Mouse (Mus musculus): ENCODE measurements around the gene Gramd1b.

The Gramd1b gene

DNA sequence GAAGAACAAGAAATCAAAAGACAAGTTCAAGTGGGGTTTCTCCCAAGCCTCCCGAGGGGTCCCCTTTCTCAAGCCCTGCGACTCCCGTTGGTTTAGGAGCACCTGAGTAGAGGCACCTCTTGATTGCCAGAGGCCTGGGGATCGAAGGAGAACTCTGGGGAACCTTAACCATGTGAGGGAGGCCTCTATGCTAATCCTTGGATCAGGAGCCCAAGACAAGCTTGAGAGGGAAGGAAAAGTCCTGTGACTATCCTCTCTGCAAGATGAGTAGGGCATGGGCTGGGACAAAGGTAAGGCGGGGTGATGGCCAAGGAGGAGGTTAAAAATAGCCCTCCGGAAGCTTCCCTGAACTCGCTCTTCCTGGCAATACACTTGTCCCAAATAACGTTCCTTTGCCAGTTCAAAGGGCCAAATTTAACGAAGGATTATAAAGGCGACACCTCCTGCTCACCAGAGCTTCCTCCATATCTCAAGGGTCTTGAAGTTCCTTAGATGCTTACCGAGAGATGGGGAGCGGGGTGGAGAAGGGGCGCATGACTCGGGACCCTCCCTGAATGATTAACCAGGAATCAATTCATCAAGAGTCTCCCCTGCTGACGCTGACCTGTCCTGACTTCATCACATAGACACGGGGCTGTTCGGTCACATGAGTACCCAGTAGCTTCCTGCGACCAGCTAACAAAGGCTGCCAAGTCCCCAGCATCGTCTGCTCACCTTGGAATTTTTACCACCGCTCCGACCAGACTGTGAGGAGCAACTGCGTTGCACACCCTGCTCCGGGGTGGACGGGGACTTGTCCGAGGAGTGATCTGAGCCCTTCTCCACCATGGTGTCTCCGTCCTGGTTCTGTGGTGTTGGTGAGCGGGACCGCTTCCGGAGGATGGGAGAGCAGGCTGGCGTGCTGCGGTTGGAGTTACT, 198.2 kb downstream of the Gramd1b start:
- DNase-seq, result peak; percentile 64 to 76

DNA sequence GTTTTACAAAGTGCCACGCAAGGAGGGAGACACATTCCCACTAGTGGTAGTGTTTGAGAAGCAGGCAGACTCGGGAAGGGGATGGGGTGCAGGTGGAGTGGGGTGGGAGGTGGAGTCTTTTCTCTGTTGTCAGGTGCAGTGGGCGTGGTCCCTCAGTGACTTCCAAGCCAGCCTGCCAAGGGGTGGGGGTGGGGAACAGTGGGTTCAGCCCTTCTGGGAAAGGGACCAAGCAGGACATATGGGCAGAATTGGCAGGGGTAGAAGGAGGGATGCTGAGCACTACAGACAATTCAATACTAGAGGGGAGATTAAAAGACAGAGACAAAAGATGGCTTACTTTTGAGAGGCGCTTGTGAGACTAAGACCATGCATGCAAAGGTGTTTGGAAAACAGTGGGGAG, 198.9 kb downstream of the Gramd1b start:
- DNase-seq, result peak; percentile 98

DNA sequence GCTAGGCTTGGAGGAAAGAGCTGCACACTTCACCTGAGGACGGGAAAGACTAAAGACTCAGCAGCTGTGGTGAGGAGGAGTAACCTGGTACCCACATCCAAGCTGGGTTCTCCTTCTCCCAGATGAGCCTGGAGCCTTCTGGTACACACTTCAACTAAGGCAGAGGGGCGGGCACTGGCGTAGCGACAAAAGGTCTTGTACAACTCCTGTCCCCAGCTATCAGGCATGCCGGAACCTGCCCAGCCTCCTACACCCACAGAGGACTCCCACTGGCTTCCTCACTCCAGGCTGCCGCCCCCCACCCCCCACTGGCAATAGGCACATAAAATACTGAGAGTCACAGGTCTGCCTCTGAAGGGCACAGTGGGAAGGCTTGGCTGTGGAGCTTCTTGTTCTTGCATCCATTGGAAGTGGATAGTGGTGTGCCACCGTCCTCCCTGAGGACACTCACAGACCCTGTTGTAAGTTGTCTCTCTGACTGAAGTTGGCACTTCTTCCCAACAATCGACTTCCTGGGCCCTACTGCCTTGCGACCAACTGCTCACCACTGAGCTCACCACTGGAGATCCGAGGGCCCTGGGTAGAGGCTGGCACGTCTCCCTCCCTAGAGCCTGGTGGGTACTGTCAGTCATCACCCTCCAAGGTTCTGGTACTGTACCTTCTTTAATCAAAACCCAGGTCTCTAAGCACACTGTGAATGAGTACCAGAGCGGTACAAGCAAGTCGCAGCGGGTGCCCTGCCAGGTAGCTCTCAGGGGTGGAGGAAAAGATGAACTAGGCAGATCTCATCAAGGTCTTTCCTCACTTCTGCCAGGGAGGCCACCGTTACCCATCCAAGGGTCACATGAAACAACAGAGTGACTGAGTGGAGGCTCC, 199.5 kb downstream of the Gramd1b start:
- DNase-seq, result peak; percentile 58 to 59

DNA sequence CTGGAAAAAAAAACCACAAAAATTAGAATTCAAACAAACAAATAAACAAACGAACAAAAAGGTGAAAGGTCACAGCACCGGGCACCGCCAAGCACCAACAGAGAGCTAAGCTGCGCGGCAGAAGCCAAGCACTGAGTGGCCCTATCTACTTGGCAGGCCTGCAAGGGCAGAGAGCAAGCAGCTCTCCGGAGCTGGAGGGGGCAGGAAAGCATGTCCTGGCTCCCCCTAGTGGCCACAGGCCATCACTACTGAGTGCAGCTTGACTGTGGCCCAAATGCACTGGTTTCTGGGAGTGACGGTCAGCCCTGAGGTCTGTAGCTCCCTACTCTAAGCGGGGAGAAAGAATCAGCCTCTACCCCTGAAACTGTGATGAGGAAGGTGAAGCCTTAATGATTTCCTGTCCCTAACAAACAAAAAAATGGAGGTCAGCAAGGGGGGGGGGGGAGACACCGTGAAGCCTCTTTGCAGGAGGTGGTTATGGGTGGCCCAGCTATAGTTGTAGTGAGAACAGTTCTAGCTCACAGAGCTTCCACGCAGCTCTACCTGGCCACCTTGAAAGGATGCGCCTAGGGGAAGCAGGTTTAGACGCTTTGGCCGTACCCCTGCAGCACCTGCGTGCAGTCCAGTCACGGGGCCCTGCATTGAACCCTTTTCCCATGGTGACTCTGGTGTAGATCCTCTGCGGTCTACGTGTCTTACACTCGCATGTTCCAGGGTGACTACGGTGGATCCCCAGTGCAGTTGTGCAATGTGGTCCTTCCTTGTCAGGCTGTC, 200.4 kb downstream of the Gramd1b start:
- DNase-seq, result peak; percentile 98

DNA sequence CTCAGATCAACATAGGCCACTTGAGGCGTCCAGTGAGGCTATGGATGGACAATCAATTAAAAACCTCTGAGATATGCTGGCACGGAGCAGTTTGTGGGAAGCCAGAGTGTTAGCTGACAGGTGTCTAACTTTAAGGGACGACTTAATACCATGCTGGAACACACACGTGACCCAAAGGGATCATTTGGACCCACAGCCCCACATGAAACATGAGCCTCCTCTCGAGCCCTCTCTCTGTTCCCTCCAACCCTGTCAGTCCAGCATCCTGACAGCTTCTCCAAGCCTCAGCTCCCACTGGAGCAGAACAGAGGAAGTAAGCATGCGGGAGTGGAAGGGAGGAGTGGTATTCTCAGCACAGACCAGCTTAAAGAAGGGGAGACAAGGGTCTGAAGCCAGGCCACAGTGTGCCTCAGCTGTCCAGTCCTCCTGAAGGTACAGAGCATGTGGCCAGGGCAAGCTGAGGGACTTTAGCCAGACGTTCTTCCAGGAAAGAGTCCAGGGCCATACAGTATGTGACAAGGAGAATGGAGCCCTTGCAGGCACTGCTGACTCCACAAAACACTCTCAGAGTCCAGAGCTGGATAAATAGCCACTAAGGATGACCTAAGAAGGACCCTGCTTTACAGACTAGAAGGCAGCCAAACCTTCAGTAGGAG, 204.8 kb downstream of the Gramd1b start:
- DNase-seq, result no peak

DNA sequence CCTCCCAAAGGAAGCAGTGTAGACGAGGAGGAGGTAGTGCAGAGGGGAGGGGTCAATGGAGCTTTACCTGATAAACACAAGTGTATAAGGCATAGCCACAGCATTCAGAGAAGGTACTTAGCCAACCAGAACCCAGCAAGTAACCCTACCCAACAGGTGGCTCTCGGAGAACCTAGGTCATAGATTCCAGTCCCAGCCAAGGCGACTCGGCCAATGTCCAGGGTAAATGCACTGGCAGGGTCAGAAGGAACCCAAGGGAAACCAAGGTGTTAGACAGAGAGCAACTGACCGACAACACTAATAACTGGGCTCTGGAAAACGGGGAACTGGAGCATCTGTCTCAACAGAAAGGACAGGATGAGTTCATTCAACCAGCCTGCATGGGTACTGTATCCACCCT, 206.4 kb downstream of the Gramd1b start:
- DNase-seq, result no peak

DNA sequence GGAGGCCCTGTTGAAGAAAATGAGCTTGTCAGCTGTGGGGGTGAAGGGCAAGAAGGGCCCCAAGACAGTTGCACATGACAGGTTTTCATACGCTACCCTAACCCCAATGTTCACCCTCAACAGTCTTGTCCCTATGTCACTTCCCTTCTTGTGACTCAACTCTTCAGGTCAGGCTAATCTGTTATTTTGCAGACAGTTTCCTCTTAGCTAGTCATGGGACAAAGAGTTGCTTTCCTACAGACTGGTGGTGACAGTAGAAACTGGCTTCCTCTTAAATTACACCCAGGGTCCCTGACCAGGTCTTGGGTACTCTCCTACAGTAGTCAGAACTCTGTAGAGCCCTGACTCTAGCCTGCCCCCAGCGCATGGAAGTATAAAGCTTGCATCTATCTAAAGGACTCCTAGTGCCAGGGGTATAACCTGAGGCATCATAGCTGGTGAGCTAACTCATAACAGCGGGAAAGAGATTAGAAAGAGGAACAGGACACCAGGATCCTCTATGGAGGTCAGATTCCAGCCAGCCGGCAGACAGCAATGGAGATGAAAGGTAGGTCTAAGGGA, 206.9 kb downstream of the Gramd1b start:
- DNase-seq, result no peak

DNA sequence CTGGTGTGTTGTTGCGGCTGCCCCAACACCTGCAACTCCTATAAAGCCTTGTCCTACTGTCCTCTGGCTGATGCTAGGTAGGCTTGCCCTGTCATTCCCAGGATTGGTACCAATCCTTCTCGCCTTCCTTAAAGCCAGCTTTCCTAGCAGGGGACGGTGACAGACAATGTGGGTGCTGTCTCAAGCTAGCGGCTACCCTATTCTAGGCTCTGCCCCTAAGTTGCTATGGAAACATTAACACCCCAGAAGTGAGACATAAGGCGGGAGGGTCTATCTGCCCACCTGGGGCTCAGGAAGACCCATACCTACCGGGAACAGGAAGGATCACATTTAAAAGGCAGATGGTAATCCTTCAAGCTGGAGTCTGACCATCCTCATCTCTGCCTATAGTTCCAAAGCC, 207.4 kb downstream of the Gramd1b start:
- DNase-seq, result no peak

DNA sequence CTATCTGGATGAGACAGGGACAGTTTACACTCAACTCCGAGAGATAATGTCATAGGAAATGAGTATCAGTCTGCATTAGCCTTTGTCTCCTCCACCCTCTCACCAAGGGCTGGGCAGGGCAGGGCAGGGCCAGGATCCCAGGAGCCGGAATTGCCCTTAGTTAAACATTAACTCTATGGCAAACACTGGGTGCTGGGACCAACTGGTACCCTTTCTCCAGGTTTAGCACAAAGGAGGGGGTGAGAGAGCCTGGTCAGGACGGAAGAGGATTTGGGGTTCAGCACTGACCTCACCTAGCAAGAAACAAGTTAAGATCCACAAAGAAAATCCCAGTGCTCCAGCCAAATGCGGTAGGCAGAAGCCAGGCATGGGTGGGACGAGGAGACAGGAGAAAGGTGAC, 208.0 kb downstream of the Gramd1b start:
- DNase-seq, result no peak

DNA sequence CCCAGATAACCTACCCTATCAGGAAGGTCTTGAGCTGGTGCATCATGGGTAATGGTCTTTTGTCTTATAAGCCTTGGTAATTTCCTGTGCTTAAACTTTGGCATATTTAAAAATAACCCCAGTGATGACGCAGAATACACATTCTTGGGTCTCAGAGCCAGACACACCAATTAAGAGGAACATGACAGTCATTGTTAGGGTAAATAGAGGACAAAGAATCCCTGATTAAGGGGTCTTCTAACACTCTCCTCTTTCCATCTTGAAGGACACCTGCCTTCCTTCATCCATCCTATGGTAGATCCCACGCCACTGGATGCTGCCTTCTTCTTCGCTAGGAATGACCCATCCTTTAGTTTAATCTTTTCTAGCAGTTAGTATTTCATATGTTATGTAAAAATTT, 208.8 kb downstream of the Gramd1b start:
- no peak for DNase-seq

DNA sequence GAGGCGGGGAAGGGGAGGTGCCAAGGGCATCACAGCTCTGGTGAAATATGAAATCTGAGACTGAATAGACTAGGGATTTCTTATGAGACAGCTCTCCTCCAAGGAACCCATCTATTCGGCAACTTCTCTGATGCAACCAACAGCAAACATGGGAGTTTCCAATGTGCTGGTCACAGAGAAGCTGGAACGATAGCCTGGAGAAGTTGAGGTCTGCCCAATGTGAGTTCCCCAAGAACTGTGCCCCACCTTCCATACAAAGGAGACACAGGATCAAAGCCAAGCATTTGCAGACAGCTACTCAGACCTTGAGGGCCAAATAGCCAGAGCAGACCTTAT, 209.5 kb downstream of the Gramd1b start:
- no peak for DNase-seq

DNA sequence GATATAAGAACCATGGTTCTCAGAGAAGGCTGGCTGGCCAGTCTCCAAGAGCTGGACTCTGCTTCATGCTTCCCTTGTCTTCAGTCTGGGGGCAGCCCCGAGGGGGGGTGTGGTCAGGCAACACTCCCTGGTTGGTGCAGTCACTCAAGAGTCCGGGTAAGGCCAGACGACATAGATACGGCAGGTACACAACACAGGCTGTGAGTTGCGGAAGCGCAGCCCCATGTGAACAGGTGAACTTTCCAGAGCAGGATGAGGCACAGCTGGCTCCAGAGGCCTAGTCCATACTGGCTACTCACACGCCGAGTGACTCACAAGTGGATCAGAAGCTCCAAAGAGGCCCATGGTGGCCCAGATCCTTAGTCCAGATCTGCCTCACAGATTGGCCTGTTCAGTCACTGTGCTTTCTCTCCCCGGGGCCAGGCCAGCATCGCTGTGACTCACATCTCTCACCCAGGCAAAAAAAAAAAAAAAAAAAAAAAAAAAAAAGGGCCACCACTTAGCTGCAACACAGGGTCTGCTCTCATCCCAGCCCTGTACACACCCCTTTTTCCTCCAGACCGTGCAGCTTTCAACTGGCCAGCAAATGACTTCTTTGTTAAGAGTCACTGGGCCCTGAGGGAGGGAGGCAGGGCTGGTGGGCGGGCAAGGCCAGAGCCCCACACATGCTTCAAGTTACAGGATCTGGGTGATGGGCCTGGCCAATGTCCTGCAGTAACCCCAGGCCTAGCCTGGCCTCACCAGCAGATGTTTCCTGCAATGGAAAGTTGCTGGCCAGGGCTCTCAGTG, 210.1 kb downstream of the Gramd1b start:
- DNase-seq, result peak; percentile 53 to 62

DNA sequence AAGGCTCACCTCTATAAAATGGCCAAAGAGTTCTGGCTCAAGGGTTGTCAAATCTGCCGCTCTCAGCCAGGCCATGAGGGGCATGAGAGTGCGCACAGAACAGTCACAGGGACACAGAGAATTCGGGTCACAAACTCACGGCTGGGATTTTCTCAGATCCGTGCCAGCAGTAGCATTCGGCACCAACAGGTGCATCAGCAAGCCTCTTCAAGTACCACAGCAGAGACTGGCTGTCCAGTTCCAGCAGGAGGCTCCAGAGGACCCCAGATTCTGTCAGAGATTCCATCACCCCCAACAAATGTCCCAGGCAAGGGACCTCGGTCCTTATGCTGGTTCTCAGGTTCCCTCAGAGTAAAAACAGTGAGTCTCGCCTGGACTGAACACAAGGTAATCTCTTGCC, 210.8 kb downstream of the Gramd1b start:
- peak; percentile 42 to 44 for DNase-seq

DNA sequence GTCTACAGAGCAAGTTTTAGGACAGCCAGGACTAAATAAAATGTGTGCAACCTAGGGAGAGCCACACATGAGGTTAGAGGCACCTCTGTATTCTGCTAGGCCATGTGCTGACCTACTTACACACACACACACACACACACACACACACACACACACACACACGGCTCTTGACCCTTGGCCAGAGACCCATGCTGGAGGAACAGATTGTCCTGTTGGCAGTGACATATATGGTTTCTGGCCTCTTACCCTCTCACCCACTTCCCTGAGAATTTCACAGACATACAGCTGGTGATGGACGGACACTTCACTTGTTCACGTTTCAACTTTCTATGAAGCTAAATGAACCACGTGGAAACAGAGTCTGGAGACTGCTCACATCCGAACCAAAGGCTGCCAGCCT, 212.4 kb downstream of the Gramd1b start:
- peak; percentile 79 to 81 for DNase-seq

DNA sequence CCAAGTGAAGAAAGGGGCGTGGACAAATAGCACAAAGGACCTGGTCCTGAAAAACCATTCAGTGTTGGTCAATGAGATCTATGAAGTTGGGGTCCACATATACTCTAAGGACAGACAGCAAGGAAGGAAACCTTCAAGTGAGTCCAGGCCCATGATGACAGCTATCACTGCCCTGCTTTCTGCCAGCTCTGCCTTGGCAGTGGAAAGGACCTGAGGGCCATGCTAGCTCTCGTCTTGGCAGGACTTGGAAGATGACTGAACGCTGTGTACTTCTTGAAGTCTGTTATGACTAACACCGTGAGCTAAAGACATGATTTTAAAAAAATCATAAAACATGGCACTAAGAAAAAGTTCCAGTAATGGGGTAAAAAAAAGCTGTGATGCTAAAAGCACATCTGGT, 213.4 kb downstream of the Gramd1b start:
- no peak for DNase-seq

DNA sequence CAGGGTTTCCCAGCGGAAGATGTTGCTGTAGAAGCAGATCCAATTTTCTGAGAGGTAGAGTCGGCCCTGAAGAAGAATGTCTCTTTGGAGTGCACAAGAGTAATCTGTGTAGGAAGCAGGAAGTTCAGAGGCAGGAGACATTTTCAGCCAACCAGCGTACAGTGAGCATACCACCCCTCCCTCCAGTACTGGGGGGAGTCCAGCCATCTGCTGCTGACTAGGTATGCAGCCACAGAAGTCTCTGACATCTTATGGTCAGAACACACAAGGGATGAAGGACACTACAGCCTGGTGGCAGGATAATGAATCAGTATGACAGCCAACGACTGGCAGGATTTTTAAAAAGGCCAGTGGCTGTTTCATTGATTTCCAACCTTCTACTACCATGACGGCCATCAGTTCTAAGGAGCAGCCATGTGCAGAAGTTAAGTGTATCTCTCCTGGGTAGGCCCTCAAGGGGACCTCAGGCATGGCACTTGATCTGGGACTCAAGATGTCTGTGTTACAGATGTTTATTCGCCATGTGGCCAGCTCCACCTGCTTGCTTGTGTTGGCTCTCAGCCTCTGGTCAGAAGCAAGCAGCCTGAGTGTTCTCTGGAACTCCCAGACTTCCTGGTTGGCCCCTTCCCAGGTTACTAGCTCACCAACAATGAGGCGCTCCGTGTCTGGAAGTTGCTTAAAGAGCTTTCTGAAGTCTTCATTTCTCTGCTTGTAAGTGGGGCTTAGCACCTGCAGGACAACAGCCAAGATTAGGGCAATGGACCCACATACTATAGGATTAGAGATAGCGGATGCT, 214.1 kb downstream of the Gramd1b start:
- peak in 1 of 2 experiments; percentile 40 for DNase-seq

DNA sequence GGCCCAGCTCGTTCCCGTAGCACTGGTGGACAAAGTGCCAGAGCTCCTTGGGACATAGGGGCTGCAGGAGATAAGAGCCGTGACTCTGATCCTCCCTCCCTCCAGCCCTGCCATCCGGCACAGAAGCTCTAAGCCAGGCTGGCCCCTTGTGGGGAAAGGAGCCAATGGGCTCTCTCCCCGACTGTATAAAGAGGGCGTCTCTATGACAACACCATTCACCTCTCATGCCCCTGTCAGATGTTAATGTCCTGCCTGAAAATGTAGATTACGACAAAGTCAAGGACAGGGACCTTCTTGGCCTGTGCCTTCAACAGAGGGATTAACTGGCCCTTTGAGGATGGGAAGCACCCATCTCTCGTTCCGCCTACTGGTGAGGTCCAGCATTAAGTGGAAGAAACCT, 219.4 kb downstream of the Gramd1b start:
- DNase-seq, result no peak

DNA sequence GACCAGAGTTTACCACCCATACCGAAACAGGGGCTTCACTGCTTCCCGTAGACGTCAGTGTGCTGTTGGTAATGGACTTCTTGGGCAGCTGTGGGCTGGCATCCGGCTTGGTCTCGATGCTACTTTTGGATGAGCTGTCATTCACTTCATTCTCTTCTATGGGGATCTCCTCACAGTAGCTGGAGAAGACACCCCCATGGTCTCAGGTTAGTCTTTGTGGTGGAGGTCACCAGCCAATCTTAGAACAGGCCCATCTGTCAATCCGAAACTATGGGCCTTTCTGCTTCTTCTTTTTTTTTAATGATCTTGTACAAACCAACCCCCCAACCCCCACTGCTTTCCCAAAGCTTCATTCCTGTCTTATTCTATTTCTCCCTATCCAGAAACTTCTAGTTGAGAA, 221.3 kb downstream of the Gramd1b start:
- no peak for DNase-seq

DNA sequence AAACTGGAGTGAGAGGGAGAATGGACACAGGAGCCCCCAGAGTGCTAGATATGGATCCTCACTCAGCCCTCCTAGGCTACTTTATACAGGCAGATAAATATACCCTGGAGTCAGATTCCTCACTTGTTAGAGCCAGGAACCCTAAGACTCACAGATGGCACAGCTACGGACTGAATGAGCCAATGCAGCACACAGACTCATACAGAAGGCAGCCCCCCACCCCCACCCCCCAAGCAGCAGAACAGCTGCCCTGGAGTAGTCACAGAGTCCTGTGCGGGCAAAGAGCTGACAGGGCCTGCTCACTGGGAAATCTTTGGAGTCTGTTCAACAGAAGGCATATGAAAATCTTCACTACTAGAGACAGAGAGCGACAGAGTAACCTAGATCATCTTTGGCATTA, 223.9 kb downstream of the Gramd1b start:
- no peak for DNase-seq

DNA sequence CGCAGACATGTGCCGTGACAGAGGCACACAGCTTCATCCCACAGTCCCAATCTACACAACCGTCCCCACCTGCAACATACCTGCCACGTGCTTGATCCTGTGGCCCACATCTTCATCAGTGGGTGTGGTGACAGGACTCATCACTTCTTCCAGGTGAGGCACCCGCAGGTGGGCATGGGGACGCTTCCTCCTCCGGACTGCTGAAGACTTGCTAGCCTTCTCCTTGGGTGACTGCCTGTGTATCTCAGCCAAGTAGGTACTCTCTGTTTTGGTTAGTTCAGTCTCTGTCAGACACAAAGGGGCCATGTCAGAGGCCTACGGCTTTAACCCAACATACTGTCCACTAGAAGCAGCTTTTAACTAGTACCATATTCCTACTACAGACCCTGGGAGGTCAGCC, 226.9 kb downstream of the Gramd1b start:
- DNase-seq, result no peak

DNA sequence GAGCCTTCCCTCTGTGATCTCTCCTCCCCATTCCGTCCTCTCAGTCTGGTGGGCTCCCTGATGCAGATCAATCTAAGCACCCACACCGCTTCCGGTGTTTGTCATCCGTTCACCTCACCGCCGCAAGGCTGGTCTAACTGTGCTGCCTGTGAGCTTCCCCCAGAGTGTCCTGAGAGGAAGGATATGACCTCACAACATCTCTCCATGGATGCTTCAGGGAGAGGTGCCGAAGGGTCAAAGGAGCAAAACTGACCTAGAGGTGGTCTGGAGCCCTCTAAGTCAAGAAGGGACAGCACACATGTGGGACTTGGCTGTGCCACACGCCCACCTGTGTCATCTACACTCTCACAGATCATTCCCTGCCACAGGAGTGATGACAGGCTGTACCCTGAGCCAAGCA, 228.8 kb downstream of the Gramd1b start:
- DNase-seq, result no peak

Data from cerebellum, postnatal 14 days (tissue).